Mouse (Mus musculus) heart, adult 9 months (tissue): ENCODE data around the gene Gripap1.
A peak's percentile ranks its signal among the peaks of the same experiment; 100 is the strongest.
"Not testable (repeated sequence)": the region's sequence is repeated elsewhere in the genome, so short reads cannot be mapped to it uniquely, and the experiment has no call there.

Experiments
- DNase-seq, 2 experiments: peaks; one replicate each; pipeline ENCODE4 v3.0.0; 2022; ENCODE audit warnings: low spot score in 2 of 2

Gripap1 gene

DNA sequence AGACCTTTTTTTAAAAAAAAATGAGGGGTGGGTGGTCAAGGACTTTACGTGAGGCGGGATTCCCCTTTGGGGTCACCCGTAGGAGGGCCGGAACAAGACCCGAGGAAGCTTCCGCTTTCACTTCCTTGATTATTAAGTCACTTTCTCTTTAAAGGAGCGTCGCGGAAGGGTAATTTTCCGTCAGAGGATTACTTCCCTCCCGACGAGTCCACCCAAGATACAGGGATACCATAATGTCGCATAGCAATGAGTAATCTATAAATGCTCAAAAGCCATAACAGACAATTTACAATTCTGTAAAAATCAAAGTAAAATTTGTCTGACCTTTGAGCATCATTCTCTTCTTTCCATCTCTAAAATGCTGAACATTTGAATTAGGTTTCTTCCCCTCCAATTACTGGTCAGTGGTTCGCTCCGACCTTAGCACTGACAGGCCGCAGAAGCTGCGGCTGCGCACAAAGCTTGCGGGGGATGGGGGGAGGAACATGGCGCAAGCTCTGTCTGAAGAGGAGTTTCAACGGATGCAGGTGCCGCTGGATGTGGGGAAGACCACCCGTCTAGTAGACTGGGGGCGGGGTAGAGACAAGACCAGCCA, at the start of gene Gripap1:
Gene Gripap1 (plus strand): TSS at position 224 of the 595 bp plus-strand sequence.
- DNase-seq, result peak; percentile 78 to 81

DNA sequence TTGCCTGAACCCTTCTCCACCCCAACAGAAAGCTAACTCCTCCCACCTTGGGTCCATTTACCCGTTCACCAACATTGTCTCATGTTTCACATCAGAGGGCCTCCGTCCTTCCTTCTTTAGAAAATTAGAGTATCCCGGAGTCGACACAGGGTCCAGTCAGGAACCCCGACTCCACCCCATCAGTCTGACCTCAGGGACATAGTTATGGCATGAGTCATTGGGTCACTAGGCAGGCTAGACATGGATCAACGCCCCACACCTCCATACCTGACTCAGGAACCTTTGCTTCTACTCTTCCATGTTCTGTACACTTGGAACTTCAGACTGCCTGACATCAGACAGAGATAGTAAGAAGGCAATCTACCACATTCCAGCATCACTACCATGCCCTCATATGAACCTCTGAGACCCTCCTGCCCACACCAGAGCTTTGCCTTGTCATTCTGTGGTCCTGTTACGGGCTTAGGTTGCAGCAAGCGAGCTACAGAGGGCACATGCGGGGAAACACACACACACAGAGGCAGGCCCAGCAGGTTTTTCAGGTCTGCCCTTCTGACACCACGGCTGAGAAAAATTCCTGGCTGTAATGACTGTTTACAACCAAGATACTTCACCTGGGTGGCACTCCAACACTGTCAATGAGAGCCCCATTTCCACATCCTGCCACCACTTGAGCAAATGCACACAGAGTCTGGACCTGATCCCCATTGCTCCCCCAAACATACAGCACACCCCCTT, 49.3 kb upstream of the Gripap1 start:
- no peak for DNase-seq

DNA sequence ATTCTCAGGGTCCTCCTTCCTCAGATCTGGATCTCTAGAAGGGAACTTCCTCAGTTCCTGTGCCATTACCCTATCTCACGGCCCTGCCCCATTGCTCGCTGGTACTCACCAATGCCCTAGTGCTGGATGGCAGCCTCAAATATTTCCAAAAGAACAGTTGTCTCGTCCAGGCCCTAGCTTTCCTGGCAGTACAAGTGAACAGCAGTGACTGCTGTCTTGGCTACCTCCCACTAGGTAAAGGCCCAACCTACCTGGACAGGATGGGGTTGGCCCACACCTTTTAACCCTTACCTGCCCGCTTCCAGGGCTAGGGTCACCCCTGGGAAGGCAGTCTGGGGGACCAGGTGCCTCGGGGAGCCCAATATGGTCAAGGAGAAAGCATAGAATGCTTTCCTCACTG, 48.5 kb upstream of the Gripap1 start:
- no peak for DNase-seq

DNA sequence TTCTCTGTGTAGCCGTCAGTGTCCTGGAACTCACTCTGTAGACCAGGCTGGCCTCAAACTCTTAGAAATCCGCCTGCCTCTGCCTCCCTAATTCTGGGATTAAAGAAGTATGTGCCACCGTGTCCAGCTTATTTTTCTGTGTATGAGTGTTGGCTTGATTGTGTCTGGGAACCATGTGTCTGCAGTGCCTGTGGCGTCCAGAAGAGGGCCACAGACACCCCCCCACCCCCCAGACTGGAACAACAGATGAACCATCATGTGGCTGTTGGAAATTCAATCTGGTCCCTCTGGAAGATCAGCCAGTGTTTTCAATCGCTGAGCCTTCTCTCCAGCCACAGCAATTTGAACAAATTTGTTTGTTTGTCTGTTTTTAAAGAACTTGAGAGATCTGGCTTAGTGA, 46.1 kb upstream of the Gripap1 start:
- no peak for DNase-seq

DNA sequence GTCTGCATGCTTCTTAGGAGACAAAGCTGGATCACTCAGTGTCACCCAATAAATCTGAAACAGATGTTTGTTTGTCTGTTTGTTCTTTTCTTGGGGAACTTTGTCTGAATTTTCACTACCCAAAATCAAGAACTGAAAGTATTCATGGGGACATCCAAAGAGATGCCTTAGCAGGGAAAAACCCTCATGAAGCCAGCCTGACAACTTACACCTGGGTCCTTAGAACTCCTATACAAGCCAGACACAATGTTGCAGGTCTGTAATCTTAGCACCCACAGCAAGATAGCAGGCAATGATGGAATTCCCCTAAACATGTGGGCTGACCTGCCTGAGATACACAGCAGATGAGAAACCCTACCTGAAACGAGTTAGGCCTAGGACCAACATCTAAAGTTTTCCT, 44.6 kb upstream of the Gripap1 start:
- no peak for DNase-seq

DNA sequence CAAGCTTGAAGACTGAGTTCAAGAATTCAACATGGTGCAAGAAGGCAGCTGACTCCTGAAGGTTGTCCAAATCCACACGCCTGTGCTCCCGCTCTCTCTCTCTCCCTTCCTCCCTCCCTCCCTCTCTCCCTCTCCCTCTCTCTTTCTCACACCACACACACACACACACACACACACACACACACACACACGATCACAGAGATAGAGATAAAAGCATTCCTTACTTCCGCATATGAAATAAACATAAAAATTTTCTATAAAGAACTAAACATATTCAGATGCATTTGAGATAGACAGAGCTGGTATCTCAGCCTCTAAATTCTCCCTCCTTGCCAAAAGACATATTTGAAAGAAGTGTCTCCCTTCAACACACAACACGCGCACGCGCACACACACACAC, 44.1 kb upstream of the Gripap1 start:
- no peak for DNase-seq

DNA sequence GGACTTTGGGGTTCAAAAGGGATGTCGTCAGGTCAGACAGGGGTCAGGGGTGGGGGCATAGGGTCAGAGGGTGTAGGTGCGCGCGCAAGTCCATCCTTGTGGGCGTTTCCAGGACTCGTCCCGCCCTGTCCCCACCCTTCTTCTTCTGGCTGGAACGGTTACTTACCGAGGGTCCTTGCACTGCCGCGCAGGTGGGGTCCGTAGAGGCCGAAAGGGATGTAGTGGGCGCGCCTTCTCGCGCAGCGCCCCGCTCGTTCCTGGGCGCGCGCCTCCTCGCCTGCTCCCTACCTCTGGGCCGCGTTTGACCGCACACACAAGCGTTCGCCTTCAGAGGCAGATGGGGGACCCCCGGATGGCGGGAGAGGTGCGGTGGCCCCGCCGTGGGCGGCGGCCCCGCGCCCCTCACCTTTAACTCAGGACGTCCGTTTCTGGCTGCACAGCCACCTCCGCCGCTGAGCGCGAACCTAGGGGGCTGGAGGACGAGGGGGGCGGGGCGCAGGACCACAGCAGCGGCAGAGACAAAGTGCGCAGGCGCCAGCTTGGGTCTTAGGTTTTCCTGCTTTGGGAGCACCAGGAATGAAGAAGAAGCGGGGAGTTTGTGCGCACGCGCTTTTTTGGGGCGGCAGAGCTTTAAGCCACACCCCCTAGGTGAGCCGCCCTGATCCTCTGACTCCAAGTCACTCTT, 39.0 kb upstream of the Gripap1 start, which contains the start of gene Ccdc120:
Gene Ccdc120 (minus strand): TSS at position 474 of the 685 bp plus-strand sequence.
- peak; percentile 33 to 50 for DNase-seq

DNA sequence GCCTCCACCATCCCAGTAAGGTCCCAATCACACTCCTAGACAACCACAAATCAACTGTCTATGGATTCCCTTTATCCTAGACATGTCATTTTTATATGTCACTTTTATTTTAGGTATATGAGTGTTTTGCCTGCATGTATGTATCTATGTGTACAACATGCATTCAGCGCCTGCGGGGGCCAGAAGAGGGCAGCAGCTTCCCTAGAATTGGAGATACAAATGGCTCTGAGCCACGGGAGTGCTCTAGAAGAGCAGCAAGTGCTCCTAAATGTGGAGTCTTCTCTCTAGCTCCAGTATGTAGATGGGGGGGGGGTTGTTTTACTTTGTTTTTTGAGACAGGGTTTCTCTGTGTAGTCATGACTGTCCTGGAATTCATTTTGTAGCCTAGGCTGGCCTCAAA, 35.9 kb upstream of the Gripap1 start:
- DNase-seq, result not testable (repeated sequence)

DNA sequence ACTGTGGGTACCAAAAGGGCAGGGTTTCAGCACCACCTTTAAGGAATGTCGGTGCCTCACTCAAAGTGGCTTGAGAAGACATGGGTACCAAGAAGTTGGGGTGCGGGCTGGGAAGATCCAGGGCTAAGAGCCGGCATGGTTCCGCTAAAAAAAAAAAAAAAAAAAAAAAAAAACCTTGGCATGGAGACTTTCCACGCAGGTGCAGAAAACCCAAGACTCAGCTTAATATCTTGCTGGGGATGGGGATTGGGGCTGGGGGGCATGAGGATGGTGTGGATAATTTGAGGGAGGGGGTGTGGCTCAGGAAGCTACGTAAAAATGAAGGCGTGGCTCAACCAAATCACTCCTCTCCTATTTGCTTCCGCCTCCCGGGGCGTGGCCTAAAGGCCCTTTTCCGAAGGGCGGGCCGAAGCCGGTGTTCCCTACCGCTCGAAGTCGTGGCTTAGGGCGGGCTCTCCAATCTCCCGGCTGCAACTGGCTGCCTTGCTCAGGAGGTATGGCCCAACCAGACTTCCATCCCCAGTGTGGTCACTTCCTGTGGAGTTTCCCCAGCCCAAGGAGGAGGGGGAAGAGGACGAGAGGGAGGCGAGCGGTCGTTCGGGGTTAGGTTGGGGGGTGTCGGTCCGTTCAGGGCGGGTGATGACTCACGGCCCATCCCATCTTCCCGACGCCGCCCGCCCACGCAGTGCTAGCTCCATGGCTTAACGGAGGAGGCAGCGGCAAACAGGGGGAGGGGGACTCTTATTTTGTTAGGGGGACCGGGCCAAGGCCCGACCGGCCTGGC, 27.2 kb upstream of the Gripap1 start, which contains the start of gene Tfe3:
Gene Tfe3 (plus strand): TSS at position 424 of the 784 bp plus-strand sequence.
- DNase-seq, result peak; percentile 94 to 96

DNA sequence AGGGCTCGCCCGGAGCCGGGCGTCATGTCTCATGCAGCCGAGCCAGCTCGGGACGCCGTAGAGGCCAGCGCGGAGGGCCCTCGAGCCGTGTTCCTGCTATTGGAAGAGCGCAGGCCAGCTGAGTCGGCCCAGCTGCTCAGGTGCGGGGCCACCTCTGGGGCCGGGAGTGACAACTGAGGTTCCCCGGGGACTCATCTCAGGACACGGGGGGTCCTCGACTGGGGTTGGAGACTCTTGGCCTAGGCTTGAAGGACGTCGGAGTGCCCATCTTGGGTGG, 26.7 kb upstream of the Gripap1 start:
- DNase-seq, result no peak

DNA sequence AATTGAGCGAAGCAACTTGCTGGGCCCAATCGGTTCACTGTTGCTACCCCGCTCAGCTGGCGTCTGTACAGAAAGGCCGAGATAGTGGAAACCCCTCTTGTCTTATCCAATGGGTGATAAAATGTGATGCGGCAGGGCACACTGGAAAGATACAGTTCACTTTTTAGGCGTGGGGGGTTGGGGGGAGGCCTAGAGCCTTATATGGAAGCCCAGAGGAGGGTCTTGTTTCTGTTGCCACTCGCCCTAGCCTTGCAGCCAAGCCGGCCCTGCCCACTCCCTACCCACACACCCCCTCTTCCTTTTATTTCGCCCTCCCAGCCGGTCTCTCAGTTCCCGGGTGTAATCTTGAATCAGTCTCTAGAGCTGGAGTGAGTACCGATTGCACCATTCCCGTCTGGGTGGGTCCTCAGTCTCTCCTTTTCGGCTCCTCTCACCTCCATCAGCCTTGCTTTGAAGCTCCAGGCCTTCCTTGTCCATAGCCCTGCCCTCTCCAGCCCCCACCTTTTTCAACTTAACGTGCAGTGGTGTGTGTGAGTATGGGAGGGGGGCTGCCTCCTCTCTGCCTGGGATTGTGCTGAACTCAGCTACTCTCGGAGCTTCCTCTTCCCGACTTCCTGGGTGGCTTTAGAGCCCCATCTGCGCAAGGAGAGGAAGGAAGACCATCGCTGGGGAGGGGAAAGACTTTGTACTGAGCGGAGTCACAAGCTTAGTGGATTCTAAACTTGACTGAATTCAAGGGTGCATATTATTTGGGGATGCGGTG, 25.8 kb upstream of the Gripap1 start:
- peak; percentile 53 to 68 for DNase-seq

DNA sequence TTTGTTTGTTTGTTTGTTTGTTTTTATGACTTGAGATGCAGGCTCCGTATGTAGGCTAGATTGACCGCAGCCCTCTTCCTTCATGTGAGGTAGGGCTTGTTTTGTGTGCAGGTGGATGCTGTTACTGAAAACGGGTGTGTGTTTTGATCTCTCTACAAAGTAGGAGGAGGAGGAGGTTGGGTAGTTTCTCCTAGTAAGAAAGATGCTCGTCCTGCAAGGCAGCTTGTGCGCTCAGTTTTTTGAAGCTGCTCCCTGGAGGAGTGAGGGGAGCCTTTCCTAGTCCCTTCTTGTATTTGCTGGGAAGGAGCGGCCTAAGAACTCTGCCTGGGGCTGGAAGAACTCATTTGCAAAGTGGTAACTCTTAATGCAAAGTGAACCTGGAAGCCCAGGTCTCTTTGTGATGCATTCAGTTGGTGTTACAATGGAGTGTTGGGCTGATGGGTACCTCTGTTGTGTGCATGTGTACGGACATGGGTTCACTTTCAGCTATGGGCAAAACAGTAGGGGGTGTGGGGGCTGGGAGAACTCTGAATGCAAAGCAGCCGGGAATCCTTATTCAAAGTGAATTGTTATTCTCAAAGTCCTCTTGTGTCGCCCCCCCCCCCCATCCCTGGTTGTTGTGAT, 24.8 kb upstream of the Gripap1 start:
- DNase-seq, result no peak

DNA sequence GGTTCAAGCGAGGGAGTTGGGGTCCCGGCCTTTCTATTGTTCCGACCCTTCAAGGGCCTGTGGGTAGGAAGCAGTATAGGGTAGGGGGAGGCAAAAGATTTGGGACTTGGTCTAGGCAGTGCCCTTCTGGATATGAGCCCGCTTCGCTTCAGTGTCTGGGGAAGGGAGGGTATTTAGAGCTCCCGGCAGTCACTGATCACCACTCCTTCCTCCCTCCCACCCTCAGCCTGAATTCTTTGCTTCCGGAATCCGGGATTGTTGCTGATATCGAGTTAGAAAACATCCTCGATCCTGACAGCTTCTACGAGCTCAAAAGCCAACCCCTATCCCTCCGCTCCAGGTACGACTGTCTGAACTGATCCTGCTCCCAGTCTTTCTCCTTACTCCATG, 24.3 kb upstream of the Gripap1 start:
- DNase-seq, result peak in 1 of 2 experiments; percentile 22

DNA sequence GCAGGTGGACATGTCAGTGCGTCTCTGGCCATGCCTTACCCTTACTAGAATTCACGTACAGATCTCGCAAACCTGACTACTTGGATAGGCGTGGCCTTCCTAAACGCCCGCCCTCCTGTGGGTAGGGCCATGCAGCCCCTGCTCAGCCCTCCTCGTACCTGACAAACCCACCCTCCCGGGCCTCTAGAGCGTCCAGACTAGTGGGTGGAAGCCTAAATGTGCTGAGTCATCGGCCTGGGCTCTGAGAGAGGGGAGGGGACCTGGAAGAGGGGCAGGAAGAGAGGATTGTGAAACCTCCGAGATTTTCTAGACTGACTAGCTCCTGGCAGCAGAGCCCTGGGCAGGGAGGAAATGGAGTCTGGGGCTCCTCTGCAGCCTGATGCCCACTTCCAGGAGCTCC, 23.8 kb upstream of the Gripap1 start:
- DNase-seq, result peak; percentile 55 to 60

DNA sequence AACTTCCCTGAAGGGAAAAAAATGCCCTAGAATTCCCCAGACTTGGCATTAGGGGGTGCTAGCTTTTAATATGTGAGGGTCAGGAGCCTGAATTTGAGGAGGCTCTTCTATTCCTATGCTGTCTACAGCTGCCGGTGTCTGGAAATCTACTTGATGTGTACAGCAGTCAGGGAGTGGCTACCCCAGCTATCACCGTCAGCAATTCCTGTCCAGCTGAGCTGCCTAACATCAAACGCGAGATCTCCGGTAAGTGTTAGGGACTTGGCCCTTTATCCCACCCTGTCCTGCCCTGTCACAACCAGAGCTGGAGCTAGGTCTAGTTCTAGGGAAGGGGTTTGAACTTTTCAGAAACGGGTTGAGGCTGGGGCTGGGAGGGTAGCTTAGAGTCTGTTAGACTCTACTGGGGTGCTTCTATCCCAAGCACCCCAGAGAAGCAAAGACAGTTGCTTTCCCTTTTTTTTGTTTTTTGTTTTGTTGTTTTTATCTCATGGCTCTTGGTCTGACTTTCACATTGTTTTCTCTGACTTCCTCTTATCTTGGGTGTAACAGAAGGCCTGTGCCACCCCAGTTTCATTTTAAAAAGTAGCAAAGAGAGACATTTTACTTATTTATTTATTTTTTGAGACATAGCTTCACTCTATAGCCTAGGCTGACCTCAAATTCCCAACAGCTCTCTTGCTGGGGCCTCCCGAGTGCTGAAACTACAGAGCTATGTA, 20.1 kb upstream of the Gripap1 start:
- no peak for DNase-seq

DNA sequence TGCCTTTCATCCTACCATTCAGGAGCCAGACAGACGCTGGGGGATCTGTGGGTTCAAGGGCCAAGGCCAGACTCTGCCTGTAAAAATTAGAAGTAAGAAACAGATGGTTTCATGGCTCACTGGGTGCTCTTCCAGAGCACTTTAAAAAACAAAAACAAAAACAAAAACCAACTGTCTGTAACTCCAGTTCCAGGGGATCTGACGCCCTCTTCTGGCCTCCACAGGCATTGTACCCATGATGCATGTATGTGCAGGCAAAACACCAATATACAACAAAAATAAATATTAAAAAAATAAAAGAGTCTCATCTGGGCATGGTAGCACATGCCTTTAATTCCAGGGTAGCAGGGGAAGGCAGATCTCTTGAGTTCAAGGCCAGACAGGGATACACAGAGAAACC, 16.8 kb upstream of the Gripap1 start:
- no peak for DNase-seq

DNA sequence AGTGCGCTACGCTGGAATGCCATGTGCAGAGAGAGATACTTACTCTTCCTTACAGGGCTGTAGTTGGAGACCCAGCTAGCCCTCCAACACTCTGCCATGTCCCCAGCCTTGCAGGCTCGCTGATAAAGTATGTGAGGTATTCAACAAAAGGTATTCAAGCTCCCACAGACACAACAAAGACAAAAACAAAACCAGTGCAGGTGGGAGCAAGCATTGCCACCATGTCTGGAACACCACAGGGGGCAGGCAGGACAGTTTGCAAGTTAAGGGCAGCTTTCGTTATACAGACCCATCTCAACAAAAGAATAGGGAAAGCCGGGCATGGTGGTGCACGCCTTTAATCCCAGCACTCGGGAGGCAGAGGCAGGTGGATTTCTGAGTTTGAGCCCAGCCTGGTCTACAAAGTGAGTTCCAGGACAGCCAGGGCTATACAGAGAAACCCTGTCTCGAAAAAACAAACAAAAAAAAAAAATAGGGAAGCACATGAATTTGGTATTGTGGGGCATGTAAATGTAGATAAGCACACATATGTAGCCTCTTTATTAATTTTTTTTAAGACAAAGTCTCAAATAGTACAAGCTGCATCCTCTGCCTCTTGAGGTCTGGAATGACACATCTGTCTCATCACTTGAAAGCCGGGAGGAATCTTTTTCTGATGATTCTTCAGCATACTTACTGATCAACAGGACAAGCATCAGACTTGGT, 13.9 kb upstream of the Gripap1 start:
- DNase-seq, result no peak

DNA sequence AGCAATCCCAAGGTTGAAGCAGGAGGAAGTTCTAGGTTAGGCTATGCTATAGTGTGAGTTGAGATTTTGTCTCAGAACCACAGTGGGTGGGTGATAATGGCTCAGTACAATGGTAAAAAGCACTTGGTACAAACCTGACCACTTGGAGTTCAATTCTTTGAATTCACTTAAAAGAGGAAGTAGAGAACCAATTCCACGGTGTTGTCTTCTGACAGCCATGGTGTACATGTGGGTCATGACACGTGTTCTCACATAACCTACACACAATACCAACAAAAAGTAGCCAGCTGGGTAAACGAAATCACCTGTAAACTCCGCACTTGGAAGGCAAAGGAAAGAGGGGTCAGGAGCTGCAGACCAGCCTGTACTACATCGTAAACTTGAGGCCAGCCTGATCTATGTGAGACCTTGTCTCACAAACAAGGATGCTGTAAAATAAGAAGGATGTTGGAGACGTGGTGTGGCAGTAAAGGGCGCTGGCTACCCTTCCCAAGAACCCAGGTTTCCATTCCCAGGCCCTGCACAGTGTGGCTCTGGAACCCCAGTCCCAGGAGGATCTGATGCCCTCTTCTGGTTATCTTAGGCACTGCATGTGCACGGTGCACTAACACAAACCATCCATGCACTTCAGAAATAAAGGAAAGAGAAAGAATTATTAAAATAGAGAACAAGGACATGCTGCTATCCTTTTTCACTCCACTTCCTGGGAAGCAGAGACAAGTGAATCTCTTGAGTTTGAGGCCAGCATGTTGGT, 13.1 kb upstream of the Gripap1 start:
- peak in 1 of 2 experiments; percentile 30 for DNase-seq
